Mouse (Mus musculus) neural tube, embryonic 13.5 days (tissue): Measurements from ENCODE around the gene Dennd1a. TPM values are rescaled to one million over a fixed set of nuclear protein-coding genes. Genes with fewer than 3 reads are reported as not detected.

ENCODE experiments used
- ATAC-seq: fragments of 200-750 bp; cut with Nextera tagmentation; 2 replicates; pipeline ENCODE4 v1.8.0; 2017; ENCODE audit warnings: low read depth, mild to moderate bottlenecking, moderate TSS enrichment, moderate library complexity
- H3K27ac ChIP-seq: fragments of 300-500 bp; sonication (generic); replicated peaks from 2 replicates; pipeline ENCODE4 v1.5.1; 2015; ENCODE audit warnings: moderate library complexity, mild to moderate bottlenecking, inconsistent platforms
- H3K27me3 ChIP-seq: fragments of 300-500 bp; sonication (generic); 2 replicates; pipeline ENCODE4 v1.6.1; 2015; ENCODE audit warnings: mild to moderate bottlenecking, inconsistent platforms
- H3K36me3 ChIP-seq: fragments of 300-500 bp; sonication (generic); 2 replicates; pipeline ENCODE4 v1.6.1; 2015; ENCODE audit warnings: mild to moderate bottlenecking, inconsistent platforms
- H3K4me1 ChIP-seq: fragments of 300-500 bp; sonication (generic); replicated peaks from 2 replicates; pipeline ENCODE4 v1.6.1; 2015; ENCODE audit warnings: inconsistent platforms
- H3K4me2 ChIP-seq: fragments of 300-500 bp; sonication (generic); 2 replicates; pipeline ENCODE4 v1.6.1; 2015; ENCODE audit warnings: inconsistent platforms, mild to moderate bottlenecking, moderate library complexity
- H3K4me3 ChIP-seq: fragments of 300-500 bp; sonication (generic); 2 replicates; pipeline ENCODE4 v1.5.1; 2015; ENCODE audit warnings: mild to moderate bottlenecking, inconsistent platforms
- H3K9ac ChIP-seq: fragments of 300-500 bp; sonication (generic); 2 replicates; pipeline ENCODE4 v1.6.1; 2015; ENCODE audit warnings: moderate library complexity, mild to moderate bottlenecking, inconsistent platforms
- H3K9me3 ChIP-seq: fragments of 300-500 bp; sonication (generic); 2 replicates; pipeline ENCODE4 v1.6.1; 2016; ENCODE audit warnings: inconsistent platforms
- WGBS: fragments of 180-500 bp; shearing (Covaris S2); methylation state at CpG from one replicate; pipeline ENCODE4 v1.1.7; 2015; 5-methylcytosine and 5-hydroxymethylcytosine counted together
- polyA plus RNA-seq: library from polyadenylated mRNA; unstranded; fragments of >200 nt; fragmentation: Nextera tagmentation; extraction: Ambion mirVana; gene quantifications from 2 replicates; pipeline ENCODE4 v1.2.1, GENCODE M21; 2015

Gene Dennd1a
- polyA plus RNA-seq, 1 experiment from 2014 or later = 14.6 TPM

DNA sequence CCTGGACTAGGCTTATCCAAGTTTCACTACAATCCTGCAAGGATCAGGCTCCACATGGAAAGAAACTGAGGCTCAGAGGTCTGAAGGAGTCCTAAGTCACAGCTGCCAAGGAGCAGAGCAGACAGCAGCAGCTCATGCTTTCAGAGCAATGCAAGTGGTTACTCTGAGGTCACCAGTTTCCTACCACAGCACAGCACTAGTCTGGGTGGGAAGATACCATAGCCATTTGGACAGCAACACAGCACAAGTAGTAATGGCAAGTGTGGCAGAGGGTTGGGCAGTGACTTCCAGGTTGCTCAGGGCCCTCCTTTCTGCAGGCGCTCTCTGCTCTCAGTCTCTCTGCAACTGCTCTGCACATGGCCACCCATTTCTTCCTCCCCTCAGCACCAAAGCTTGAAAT lies 354.9 kb downstream of the Dennd1a start:
- Histone ChIP-seq H3K27me3 (no peaks in the 10 kb centered on the region; the same call in 1 of the 2 replicates), H3K27ac (no peak overlapping the region), H3K4me1 (peaks cover 18% of the 10 kb centered on the region), H3K36me3 (0 out of 2 replicates have a peak, but pooled peaks cover 7% of the 10 kb centered on the region), H3K4me2 (no peak overlapping the region), H3K9ac (no peak overlapping the region), H3K4me3 (no peak overlapping the region), H3K9me3 (no peaks in the 10 kb centered on the region)
- WGBS = 100% methylated on average over 1 of the region's 1 CpGs
- no peak for ATAC-seq

DNA sequence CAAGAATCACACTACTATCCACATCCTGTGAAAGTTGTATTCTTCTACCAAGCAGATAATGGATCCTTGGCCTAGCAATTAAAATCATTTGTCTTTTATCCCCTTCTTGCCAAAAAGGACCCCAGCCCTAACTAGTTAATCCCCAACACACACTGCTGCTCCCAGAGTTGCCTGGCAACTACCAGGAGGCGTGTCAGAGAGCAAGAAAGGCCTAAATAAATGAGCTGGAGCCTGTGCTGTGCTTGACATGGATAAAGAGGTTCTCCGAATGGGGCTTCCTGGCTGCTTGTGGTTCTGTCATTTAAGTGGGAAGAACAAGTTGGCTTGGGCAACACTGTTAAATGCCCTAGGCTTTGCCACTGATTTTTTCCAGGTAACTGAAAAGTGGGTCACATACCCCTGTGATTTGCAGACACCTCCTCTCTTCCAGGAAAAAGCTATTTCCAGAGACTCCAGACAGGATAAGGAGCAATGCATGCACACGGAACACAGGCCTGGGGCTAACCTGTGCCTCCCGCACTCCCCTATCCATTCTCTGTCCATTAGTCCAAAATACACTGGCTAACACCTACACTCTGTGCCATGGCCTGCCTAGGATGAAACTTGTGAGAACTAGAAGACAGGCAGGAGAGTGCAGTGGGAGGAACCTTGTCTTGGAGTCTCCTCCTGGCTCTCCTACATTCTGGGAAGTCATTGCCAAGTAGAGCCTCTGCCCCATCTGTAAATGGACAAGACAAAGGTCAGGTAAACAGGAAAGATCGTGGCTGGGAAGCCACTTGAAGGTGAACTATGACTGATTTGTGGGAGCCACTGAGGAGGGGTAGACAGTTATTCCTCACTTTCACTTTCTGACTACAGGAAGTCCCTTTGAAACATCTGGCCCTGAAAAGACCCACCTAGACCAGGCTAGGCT lies 355.9 kb downstream of the Dennd1a start:
- WGBS = 45% methylated on average over 5 of the region's 5 CpGs
- Histone ChIP-seq H3K4me2 (no peak overlapping the region), H3K27me3 (no peaks in the 10 kb centered on the region; the same call in 1 of the 2 replicates), H3K4me1 (peaks cover 18% of the 10 kb centered on the region), H3K9ac (no peak overlapping the region), H3K4me3 (no peak overlapping the region), H3K27ac (no peak overlapping the region), H3K36me3 (0 out of 2 replicates have a peak, but pooled peaks cover 7% of the 10 kb centered on the region), H3K9me3 (no peaks in the 10 kb centered on the region)
- peak; percentile 78 for ATAC-seq

- ATAC-seq = no peak
These were observed 361.1 kb downstream of the Dennd1a start for GRCm38 (mm10) chr2:37926133-37926503.

GRCm38 (mm10) chr2:37925413-37926132 lies 361.6 kb downstream of the Dennd1a start:
- Histone ChIP-seq H3K27ac (no peak overlapping the region), H3K27me3 (peaks cover 4% of the 10 kb centered on the region; the same call in 1 of the 2 replicates), H3K9ac (no peak overlapping the region), H3K4me3 (no peak overlapping the region), H3K4me1 (peaks cover 9% of the 10 kb centered on the region), H3K4me2 (no peak overlapping the region), H3K9me3 (no peaks in the 10 kb centered on the region), H3K36me3 (no peaks in the 10 kb centered on the region)
- 9% methylated on average over 6 of the region's 6 CpGs for WGBS
- no peak for ATAC-seq

More at GRCm38 (mm10) chr2:37926133-37926503, 361.1 kb downstream of the Dennd1a start:
- no peaks in the 10 kb centered on the region for H3K36me3 ChIP-seq
- no peak overlapping the region for H3K27ac ChIP-seq
- H3K4me2 ChIP-seq = no peak overlapping the region
- no peak overlapping the region for H3K4me3 ChIP-seq
- H3K9ac ChIP-seq = no peak overlapping the region
- H3K4me1 ChIP-seq = peaks cover 14% of the 10 kb centered on the region
- peaks cover 4% of the 10 kb centered on the region; the same call in 1 of the 2 replicates for H3K27me3 ChIP-seq
- no peaks in the 10 kb centered on the region for H3K9me3 ChIP-seq
- WGBS = 67% methylated on average over 5 of the region's 5 CpGs

GRCm38 (mm10) chr2:37908721-37909506 lies 378.3 kb downstream of the Dennd1a start:
- Histone ChIP-seq H3K4me3 (no peak overlapping the region), H3K9me3 (no peaks in the 10 kb centered on the region), H3K4me1 (peaks cover 12% of the 10 kb centered on the region; the same call in 1 of the 2 replicates), H3K27ac (no peak overlapping the region; the same call in 1 of the 2 replicates), H3K9ac (no peak overlapping the region), H3K36me3 (no peaks in the 10 kb centered on the region), H3K27me3 (peaks cover 8% of the 10 kb centered on the region; the same call in 1 of the 2 replicates), H3K4me2 (no peak overlapping the region)
- ATAC-seq = peak; percentile 53; the same call in 1 of the 2 replicates
- 29% methylated on average over 5 of the region's 5 CpGs for whole genome bisulfite sequencing

GRCm38 (mm10) chr2:37908296-37908695 lies 378.9 kb downstream of the Dennd1a start:
- WGBS = 62% methylated on average over 3 of the region's 3 CpGs
- H3K4me2 ChIP-seq = no peak overlapping the region
- peaks cover 8% of the 10 kb centered on the region; the same call in 1 of the 2 replicates for H3K27me3 ChIP-seq
- no peak for ATAC-seq
- peaks cover 12% of the 10 kb centered on the region; the same call in 1 of the 2 replicates for H3K4me1 ChIP-seq
- H3K27ac ChIP-seq = no peak overlapping the region; the same call in 1 of the 2 replicates
- H3K4me3 ChIP-seq = no peak overlapping the region
- no peaks in the 10 kb centered on the region for H3K9me3 ChIP-seq
- no peak overlapping the region for H3K9ac ChIP-seq
- H3K36me3 ChIP-seq = no peaks in the 10 kb centered on the region

- Histone ChIP-seq H3K36me3 (no peaks in the 10 kb centered on the region), H3K9ac (no peak overlapping the region), H3K27ac (no peak overlapping the region), H3K4me2 (no peak overlapping the region), H3K4me3 (no peak overlapping the region), H3K9me3 (no peaks in the 10 kb centered on the region), H3K4me1 (peaks cover 12% of the 10 kb centered on the region; the same call in 1 of the 2 replicates), H3K27me3 (peaks cover 8% of the 10 kb centered on the region; the same call in 1 of the 2 replicates)
- 79% methylated on average over 2 of the region's 2 CpGs for WGBS
- no peak for ATAC-seq
These were observed 380.9 kb downstream of the Dennd1a start for GRCm38 (mm10) chr2:37906261-37906660.

DNA sequence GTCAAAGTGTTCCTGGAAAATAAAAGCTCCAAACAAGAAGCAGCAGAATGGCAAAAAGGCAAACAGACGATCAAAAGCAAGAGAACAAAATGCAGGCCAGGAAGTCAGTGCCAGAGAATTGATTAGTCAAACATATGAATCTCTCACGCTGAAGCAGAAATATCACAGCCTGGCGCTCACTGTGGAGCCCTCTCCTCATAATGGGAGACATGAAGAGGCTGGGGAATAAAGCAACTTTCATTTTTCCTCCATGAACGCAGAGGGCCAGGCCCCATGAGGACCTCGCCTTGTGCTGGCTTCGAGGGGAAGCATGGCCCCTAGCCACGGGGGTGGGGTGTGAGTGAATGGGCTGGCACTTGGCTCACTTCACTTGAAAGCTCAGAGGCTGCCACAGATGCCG lies 383.9 kb downstream of the Dennd1a start:
- no peak overlapping the region for H3K4me2 ChIP-seq
- no peak overlapping the region for H3K9ac ChIP-seq
- H3K4me3 ChIP-seq = no peak overlapping the region
- H3K27me3 ChIP-seq = peaks cover 8% of the 10 kb centered on the region; the same call in 1 of the 2 replicates
- peaks cover 7% of the 10 kb centered on the region for H3K4me1 ChIP-seq
- no peaks in the 10 kb centered on the region for H3K9me3 ChIP-seq
- ATAC-seq = no peak
- no peaks in the 10 kb centered on the region for H3K36me3 ChIP-seq
- WGBS = 67% methylated on average over 8 of the region's 8 CpGs
- H3K27ac ChIP-seq = no peak overlapping the region

GRCm38 (mm10) chr2:37883214-37883613 lies 404.0 kb downstream of the Dennd1a start:
- H3K9ac ChIP-seq = no peak overlapping the region
- ATAC-seq = peak; percentile 44; the same call in 1 of the 2 replicates

DNA sequence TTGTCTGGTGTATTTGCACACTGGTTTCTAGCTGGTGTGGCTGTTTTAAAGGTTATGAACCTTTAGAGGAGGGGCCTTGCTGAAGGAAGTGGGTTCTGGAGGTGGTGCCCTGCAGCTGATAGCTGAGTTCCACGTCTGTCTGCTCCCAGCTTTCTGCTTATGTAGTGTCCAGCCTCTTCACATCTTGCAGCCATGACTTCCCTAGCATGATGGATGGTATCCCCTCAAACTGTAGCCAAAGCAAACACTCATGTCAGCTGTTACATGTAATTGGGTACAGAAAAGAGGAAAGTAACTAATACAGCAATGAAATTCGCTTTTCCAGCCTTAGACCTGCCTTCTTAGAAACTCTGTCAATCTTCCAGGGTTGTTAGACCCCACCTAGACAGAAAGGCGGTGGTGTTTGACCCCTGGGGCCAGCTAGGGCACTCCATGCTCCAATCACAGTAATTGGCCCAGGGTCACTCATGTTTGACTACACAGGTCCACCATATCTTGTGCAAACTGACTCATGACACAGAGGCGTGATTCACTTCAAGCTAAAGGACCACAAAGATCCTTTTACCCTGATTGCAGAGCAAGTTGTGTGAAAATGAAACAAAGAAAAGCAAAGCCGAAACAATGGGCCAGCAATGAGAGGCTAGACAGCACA lies 405.8 kb downstream of the Dennd1a start:
- no peak for ATAC-seq
- H3K36me3 ChIP-seq = no peaks in the 10 kb centered on the region
- no peaks in the 10 kb centered on the region for H3K27me3 ChIP-seq
- H3K4me2 ChIP-seq = no peak overlapping the region
- peaks cover 37% of the 10 kb centered on the region for H3K4me1 ChIP-seq
- H3K4me3 ChIP-seq = no peak overlapping the region
- no peak overlapping the region for H3K27ac ChIP-seq
- no peaks in the 10 kb centered on the region for H3K9me3 ChIP-seq
- no peak overlapping the region for H3K9ac ChIP-seq
- 78% methylated on average over 5 of the region's 5 CpGs for WGBS

More at GRCm38 (mm10) chr2:37883214-37883613, 404.0 kb downstream of the Dennd1a start:
- WGBS = 46% methylated on average over 3 of the region's 3 CpGs
- Histone ChIP-seq H3K4me2 (no peak overlapping the region), H3K27me3 (no peaks in the 10 kb centered on the region), H3K9me3 (no peaks in the 10 kb centered on the region), H3K4me3 (no peak overlapping the region), H3K4me1 (peaks cover 40% of the 10 kb centered on the region), H3K36me3 (no peaks in the 10 kb centered on the region), H3K27ac (peak overlapping the region; percentile 33; the same call in 1 of the 2 replicates)

DNA sequence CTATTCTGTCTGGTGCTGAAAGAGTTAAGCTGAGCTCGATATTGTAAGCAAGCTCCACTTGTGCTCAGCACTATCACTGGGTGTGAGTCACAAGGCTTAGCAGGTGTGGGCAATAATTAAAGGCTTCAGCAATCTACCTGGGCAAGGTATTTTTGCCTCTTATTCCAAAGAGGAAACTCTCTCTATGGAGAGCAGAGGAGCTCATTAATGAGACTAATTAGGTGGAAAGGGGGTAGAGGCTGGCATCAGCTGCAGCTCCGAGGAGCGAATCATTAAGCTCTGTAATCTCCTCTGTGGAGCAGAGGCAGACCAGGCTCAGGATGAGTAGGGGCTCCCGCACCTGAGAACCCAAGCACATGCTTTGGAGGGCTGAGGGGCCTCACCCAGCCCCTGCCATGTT lies 407.5 kb downstream of the Dennd1a start:
- Histone ChIP-seq H3K4me1 (peaks cover 37% of the 10 kb centered on the region), H3K9ac (peak overlapping the region; percentile 31; the same call in 1 of the 2 replicates), H3K4me2 (peak overlapping the region; percentile 4; the same call in 1 of the 2 replicates), H3K9me3 (no peaks in the 10 kb centered on the region), H3K4me3 (no peak overlapping the region), H3K36me3 (no peaks in the 10 kb centered on the region), H3K27ac (no peak overlapping the region), H3K27me3 (no peaks in the 10 kb centered on the region)
- WGBS = 41% methylated on average over 4 of the region's 4 CpGs
- ATAC-seq = peak; percentile 66; the same call in 1 of the 2 replicates
